Mouse (Mus musculus) brain, embryonic 14.5 days (tissue): Measurements from ENCODE around the gene Vsig10. TPM values are rescaled to one million over a fixed set of nuclear protein-coding genes. Genes with fewer than 3 reads are reported as not detected.
"Not testable (repeated sequence)": the region's sequence is repeated elsewhere in the genome, so short reads cannot be mapped to it uniquely, and the experiment has no call there.

Experiments used
- DNase-seq: peaks from one replicate; pipeline ENCODE4 v3.0.0-alpha.2; 2011; ENCODE audit warnings: low read depth
- CTCF ChIP-seq: fragments of 200-500 bp; IDR thresholded peaks from 2 replicates; pipeline ENCODE4 v1.5.1; 2012; ENCODE audit warnings: inconsistent platforms, mild to moderate bottlenecking, moderate library complexity, borderline replicate concordance; ENCODE audit not compliant: insufficient read depth, insufficient read length; ENCODE audit errors: extremely low read depth
- POLR2A ChIP-seq: fragments of 200-500 bp; IDR thresholded peaks from 2 replicates; pipeline ENCODE4 v1.6.1; 2012; ENCODE audit warnings: mild to moderate bottlenecking, inconsistent platforms, borderline replicate concordance; ENCODE audit not compliant: poor library complexity, insufficient read depth, insufficient read length, severe bottlenecking; ENCODE audit errors: extremely low read depth
- polyA plus RNA-seq: library from polyadenylated mRNA; depleted of rRNA; stranded (reverse); fragments of >200 nt; gene quantifications from 2 replicates; pipeline ENCODE4 v1.2.3, GENCODE M21; 2012

Vsig10 gene
- polyA plus RNA-seq, 1 experiment: 2.6 TPM

- peak; percentile 14 for DNase-seq
- TF ChIP-seq CTCF (no peak), POLR2A (no peak)
These were observed 40.8 kb downstream of the Vsig10 start for GRCm38 (mm10) chr5:117359497-117360227.

DNA sequence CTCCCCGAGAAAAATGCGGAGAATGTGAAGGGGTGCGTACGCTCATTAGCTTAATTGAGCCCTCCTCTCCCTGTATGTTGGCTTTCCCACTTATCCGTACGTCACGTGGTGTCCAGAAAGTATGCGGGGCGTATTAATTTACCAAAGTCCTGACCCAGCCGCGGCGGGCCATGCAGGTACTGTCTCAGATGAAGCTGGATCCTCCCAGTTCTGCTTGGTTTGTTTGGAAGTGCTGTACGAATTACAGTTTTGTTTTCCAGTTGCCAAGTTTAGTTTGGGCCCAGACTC lies 41.3 kb downstream of the Vsig10 start:
- DNase-seq: peak; percentile 23
- TF ChIP-seq CTCF (no peak), POLR2A (no peak)

DNA sequence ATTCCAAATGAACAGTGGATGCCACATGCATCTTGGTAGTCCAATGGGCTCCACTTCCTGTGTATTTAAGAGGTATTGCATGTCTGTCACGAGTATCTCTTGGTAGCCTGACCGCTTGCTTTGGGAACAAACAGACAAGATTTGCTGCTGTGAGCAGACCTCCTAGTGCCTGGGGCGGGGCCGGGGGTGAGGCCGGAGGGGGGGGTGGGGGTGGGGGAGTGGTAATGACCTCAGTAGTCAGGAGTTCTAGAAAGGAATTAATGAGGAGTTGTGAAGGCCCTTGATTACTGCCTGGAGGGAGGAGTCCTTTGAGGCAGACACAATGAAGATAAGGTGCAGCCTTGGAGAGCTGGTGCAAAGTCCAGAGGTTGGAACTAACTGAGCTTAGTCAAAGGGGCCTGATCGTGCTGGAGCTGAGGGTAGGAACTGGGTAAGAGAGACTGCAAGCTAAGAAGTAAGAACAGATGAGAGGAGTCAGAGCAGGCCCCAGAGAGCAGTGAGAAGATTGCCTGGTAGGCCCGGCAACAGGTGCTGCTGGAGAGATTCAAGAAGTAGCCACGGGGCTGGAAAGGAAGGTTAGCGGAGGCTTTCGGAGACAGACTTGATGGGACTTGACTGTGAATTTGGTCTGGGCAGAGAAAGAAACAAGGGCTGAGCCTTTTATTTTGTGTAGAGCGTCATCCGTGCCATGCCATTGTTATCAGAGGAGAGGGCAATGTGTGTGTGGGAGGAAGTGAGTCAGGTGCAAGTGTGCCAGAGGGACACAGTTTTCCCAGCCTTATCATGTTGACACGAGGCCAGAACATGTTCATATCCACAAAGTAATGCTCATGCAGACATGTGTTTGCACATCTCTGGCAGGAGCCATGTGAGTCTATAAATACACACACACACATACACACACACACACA lies 42.0 kb downstream of the Vsig10 start:
- DNase-seq: peak; percentile 23
- TF ChIP-seq POLR2A (no peak), CTCF (no peak)

- DNase-seq: no peak
- TF ChIP-seq POLR2A: no peak
- TF ChIP-seq CTCF: no peak
These were observed 42.7 kb downstream of the Vsig10 start for GRCm38 (mm10) chr5:117361590-117361989.

- TF ChIP-seq CTCF (no peak), POLR2A (no peak)
- DNase-seq: no peak
These were observed 44.3 kb downstream of the Vsig10 start for GRCm38 (mm10) chr5:117363066-117363782.

GRCm38 (mm10) chr5:117364821-117365220 lies 45.9 kb downstream of the Vsig10 start:
- TF ChIP-seq CTCF (no peak), POLR2A (no peak)
- no peak for DNase-seq

GRCm38 (mm10) chr5:117365904-117366561 lies 47.1 kb downstream of the Vsig10 start:
- no peak for TF ChIP-seq POLR2A
- TF ChIP-seq CTCF: no peak
- DNase-seq: no peak

- DNase-seq: no peak
- no peak for TF ChIP-seq POLR2A
- TF ChIP-seq CTCF: no peak
These were observed 48.3 kb downstream of the Vsig10 start for GRCm38 (mm10) chr5:117367206-117367605.

- DNase-seq: no peak
- TF ChIP-seq POLR2A (no peak), CTCF (no peak)
These were observed 51.7 kb downstream of the Vsig10 start for GRCm38 (mm10) chr5:117370592-117370991.

DNA sequence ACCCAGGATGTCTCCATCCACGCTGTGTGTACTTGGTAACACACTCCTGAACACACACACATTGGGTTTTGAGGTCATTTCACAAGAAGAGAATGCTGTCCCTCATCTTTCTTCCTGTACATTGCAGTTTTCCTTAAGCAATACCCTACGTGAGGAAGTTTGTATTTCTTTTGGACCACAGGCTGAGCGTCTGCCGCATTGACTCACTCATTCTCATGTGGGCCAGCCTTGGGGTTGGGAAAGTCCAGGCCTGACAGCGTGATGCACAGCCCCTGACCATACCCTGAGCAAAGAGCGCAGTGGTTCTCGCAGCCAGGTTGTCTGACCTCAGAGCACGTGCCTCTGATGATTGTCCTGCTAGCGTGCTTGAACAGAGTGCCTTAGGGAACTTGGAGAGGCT lies 54.5 kb downstream of the Vsig10 start:
- TF ChIP-seq POLR2A (no peak), CTCF (no peak)
- DNase-seq: no peak

- DNase-seq: no peak
- TF ChIP-seq POLR2A (no peak), CTCF (no peak)
These were observed 55.6 kb downstream of the Vsig10 start for GRCm38 (mm10) chr5:117374372-117375049.

- TF ChIP-seq CTCF: no peak
- no peak for TF ChIP-seq POLR2A
- DNase-seq: no peak
These were observed 57.5 kb downstream of the Vsig10 start for GRCm38 (mm10) chr5:117376331-117376761.

- DNase-seq: not testable (repeated sequence)
These were observed 58.8 kb downstream of the Vsig10 start for GRCm38 (mm10) chr5:117377731-117378130.
